Mouse (Mus musculus) frontal cortex, adult 2 months (tissue): ENCODE data around the gene Srsf2. TPM values are rescaled to one million over a fixed set of nuclear protein-coding genes. Genes with fewer than 3 reads are reported as not detected.

Experiments used
- DNase-seq, 2 experiments: peaks; one replicate each; pipeline ENCODE4 v3.0.0; 2022; ENCODE audit warnings: low spot score in 1 of 2; ENCODE audit errors: extremely low spot score in 1 of 2
- polyA plus RNA-seq: library from polyadenylated mRNA; depleted of rRNA; stranded (reverse); fragments of >200 nt; gene quantifications from 2 replicates; pipeline ENCODE4 v1.2.3, GENCODE M21; 2012

The Srsf2 gene
- polyA plus RNA-seq, 1 experiment = 333 TPM

GRCm38 (mm10) chr11:116834954-116835353 lies 17.9 kb downstream of the Srsf2 start:
- DNase-seq = no peak

- no peak for DNase-seq
These were observed 20.7 kb downstream of the Srsf2 start for GRCm38 (mm10) chr11:116832172-116832685.

- peak in 1 of 2 experiments; percentile 58 for DNase-seq
These were observed 25.2 kb downstream of the Srsf2 start, which contains the start of gene Mxra7 for GRCm38 (mm10) chr11:116827534-116828165. Gene Mxra7, minus strand, starts transcription at chr11:116828046.

GRCm38 (mm10) chr11:116826550-116827504 lies 26.1 kb downstream of the Srsf2 start:
- DNase-seq = no peak

- no peak for DNase-seq
These were observed 27.7 kb downstream of the Srsf2 start for GRCm38 (mm10) chr11:116825230-116825629.

GRCm38 (mm10) chr11:116823885-116824284 lies 29.0 kb downstream of the Srsf2 start:
- peak in 1 of 2 experiments; percentile 59 for DNase-seq

GRCm38 (mm10) chr11:116823255-116823654 lies 29.6 kb downstream of the Srsf2 start:
- no peak for DNase-seq

GRCm38 (mm10) chr11:116822626-116823025 lies 30.3 kb downstream of the Srsf2 start:
- DNase-seq = peak in 1 of 2 experiments; percentile 57

- DNase-seq = no peak
These were observed 30.7 kb downstream of the Srsf2 start for GRCm38 (mm10) chr11:116822215-116822614.

- DNase-seq = no peak
These were observed 31.6 kb downstream of the Srsf2 start for GRCm38 (mm10) chr11:116821057-116821940.

- DNase-seq = no peak
These were observed 32.8 kb downstream of the Srsf2 start for GRCm38 (mm10) chr11:116819932-116820593.

- DNase-seq = no peak
These were observed 34.2 kb downstream of the Srsf2 start for GRCm38 (mm10) chr11:116818722-116819121.

GRCm38 (mm10) chr11:116817567-116817966 lies 35.3 kb downstream of the Srsf2 start:
- DNase-seq = no peak

- no peak for DNase-seq
These were observed 36.1 kb downstream of the Srsf2 start for GRCm38 (mm10) chr11:116816769-116817168.

GRCm38 (mm10) chr11:116814884-116815415 lies 37.9 kb downstream of the Srsf2 start:
- DNase-seq = no peak

- DNase-seq = no peak
These were observed 38.6 kb downstream of the Srsf2 start for GRCm38 (mm10) chr11:116814076-116814883.

- DNase-seq = no peak
These were observed 39.3 kb downstream of the Srsf2 start for GRCm38 (mm10) chr11:116813610-116814009.

GRCm38 (mm10) chr11:116812793-116813529 lies 39.9 kb downstream of the Srsf2 start:
- DNase-seq = no peak
